Mouse (Mus musculus): ENCODE data around the gene Evi5. TPM values are rescaled to one million over a fixed set of nuclear protein-coding genes. Genes with fewer than 3 reads are reported as not detected.

Gene Evi5
- polyA plus RNA-seq, 1 experiment from 2014 or later: 57.4 TPM

- no peaks in the 10 kb centered on the region for H3K4me1 ChIP-seq
- WGBS: 91% methylated on average over 8 of the region's 8 CpGs
- H3K4me3 ChIP-seq (replicated peaks): no peak overlapping the region
- H3K27ac ChIP-seq: no peak overlapping the region
- H3K27me3 ChIP-seq: peaks cover 7% of the 10 kb centered on the region; the same call in 1 of the 2 replicates
- no peak overlapping the region for H3K4me2 ChIP-seq
- no peak for ATAC-seq (ENCODE audit: low FRiP score)
- H3K9ac ChIP-seq: no peak overlapping the region
- no peaks in the 10 kb centered on the region for H3K9me3 ChIP-seq
- no peaks in the 10 kb centered on the region for H3K36me3 ChIP-seq (replicated peaks)
These were observed 166.6 kb downstream of the Evi5 start for GRCm38 (mm10) chr5:107708124-107708797.

- ATAC-seq (ENCODE audit: low FRiP score): no peak
- no peaks in the 10 kb centered on the region for H3K9me3 ChIP-seq
- no peak overlapping the region for H3K4me3 ChIP-seq (replicated peaks)
- WGBS: 83% methylated on average over 1 of the region's 1 CpGs
- no peak overlapping the region for H3K27ac ChIP-seq
- no peak overlapping the region for H3K4me2 ChIP-seq
- no peaks in the 10 kb centered on the region for H3K27me3 ChIP-seq
- H3K4me1 ChIP-seq: no peaks in the 10 kb centered on the region
- no peaks in the 10 kb centered on the region for H3K36me3 ChIP-seq (replicated peaks)
- H3K9ac ChIP-seq: no peak overlapping the region
These were observed 168.6 kb downstream of the Evi5 start for GRCm38 (mm10) chr5:107706262-107706661.

GRCm38 (mm10) chr5:107705756-107706155 is 169.2 kb downstream of the Evi5 start:
- H3K4me1 ChIP-seq: no peaks in the 10 kb centered on the region
- ATAC-seq (ENCODE audit: low FRiP score): no peak
- no peak overlapping the region for H3K9ac ChIP-seq
- H3K9me3 ChIP-seq: no peaks in the 10 kb centered on the region
- no peak overlapping the region for H3K4me2 ChIP-seq
- no peaks in the 10 kb centered on the region for H3K27me3 ChIP-seq
- whole genome bisulfite sequencing: 91% methylated on average over 4 of the region's 4 CpGs
- H3K27ac ChIP-seq: no peak overlapping the region
- H3K4me3 ChIP-seq (replicated peaks): no peak overlapping the region
- H3K36me3 ChIP-seq (replicated peaks): no peaks in the 10 kb centered on the region

GRCm38 (mm10) chr5:107703207-107703763 is 171.6 kb downstream of the Evi5 start:
- no peak overlapping the region for H3K9ac ChIP-seq
- H3K36me3 ChIP-seq (replicated peaks): no peaks in the 10 kb centered on the region
- 88% methylated on average over 6 of the region's 6 CpGs for WGBS
- no peak for ATAC-seq (ENCODE audit: low FRiP score)
- no peak overlapping the region for H3K27ac ChIP-seq
- no peaks in the 10 kb centered on the region for H3K27me3 ChIP-seq
- no peaks in the 10 kb centered on the region for H3K4me1 ChIP-seq
- H3K9me3 ChIP-seq: no peaks in the 10 kb centered on the region
- H3K4me2 ChIP-seq: no peak overlapping the region
- H3K4me3 ChIP-seq (replicated peaks): no peak overlapping the region

GRCm38 (mm10) chr5:107701658-107702057 is 173.2 kb downstream of the Evi5 start:
- H3K4me1 ChIP-seq: no peaks in the 10 kb centered on the region
- no peaks in the 10 kb centered on the region for H3K27me3 ChIP-seq
- no peak overlapping the region for H3K4me3 ChIP-seq (replicated peaks)
- no peaks in the 10 kb centered on the region for H3K9me3 ChIP-seq
- no peak overlapping the region for H3K27ac ChIP-seq
- 88% methylated on average over 9 of the region's 9 CpGs for WGBS
- H3K36me3 ChIP-seq (replicated peaks): no peaks in the 10 kb centered on the region
- no peak overlapping the region for H3K9ac ChIP-seq
- H3K4me2 ChIP-seq: no peak overlapping the region
- no peak for ATAC-seq (ENCODE audit: low FRiP score)

- 93% methylated on average over 10 of the region's 10 CpGs for WGBS
- no peaks in the 10 kb centered on the region for H3K36me3 ChIP-seq (replicated peaks)
- H3K9ac ChIP-seq: no peak overlapping the region
- no peaks in the 10 kb centered on the region for H3K4me1 ChIP-seq
- H3K4me2 ChIP-seq: no peak overlapping the region
- no peak overlapping the region for H3K27ac ChIP-seq
- ATAC-seq (ENCODE audit: low FRiP score): no peak
- H3K4me3 ChIP-seq (replicated peaks): no peak overlapping the region
- H3K27me3 ChIP-seq: no peaks in the 10 kb centered on the region
- H3K9me3 ChIP-seq: no peaks in the 10 kb centered on the region
These were observed 174.0 kb downstream of the Evi5 start for GRCm38 (mm10) chr5:107700873-107701272.

GRCm38 (mm10) chr5:107698888-107699287 is 176.0 kb downstream of the Evi5 start:
- no peak overlapping the region for H3K4me3 ChIP-seq (replicated peaks)
- H3K9ac ChIP-seq: no peak overlapping the region
- no peak overlapping the region for H3K27ac ChIP-seq
- no peaks in the 10 kb centered on the region for H3K27me3 ChIP-seq
- 88% methylated on average over 8 of the region's 8 CpGs for WGBS
- no peak for ATAC-seq (ENCODE audit: low FRiP score)
- no peaks in the 10 kb centered on the region for H3K36me3 ChIP-seq (replicated peaks)
- no peak overlapping the region for H3K4me2 ChIP-seq
- H3K9me3 ChIP-seq: no peaks in the 10 kb centered on the region
- H3K4me1 ChIP-seq: no peaks in the 10 kb centered on the region

GRCm38 (mm10) chr5:107695019-107695418 is 179.9 kb downstream of the Evi5 start:
- peaks cover 16% of the 10 kb centered on the region; the same call in 1 of the 2 replicates for H3K27me3 ChIP-seq
- WGBS: 85% methylated on average over 3 of the region's 3 CpGs

More at GRCm38 (mm10) chr5:107695019-107695418, 179.9 kb downstream of the Evi5 start:
- no peak overlapping the region for H3K4me2 ChIP-seq
- H3K9ac ChIP-seq: no peak overlapping the region
- no peaks in the 10 kb centered on the region for H3K36me3 ChIP-seq (replicated peaks)
- no peaks in the 10 kb centered on the region for H3K4me1 ChIP-seq
- H3K27ac ChIP-seq: no peak overlapping the region
- ATAC-seq (ENCODE audit: low FRiP score): no peak
- no peak overlapping the region for H3K4me3 ChIP-seq (replicated peaks)
- H3K9me3 ChIP-seq: no peaks in the 10 kb centered on the region

Other genes starting within 250 kb of the Evi5 start
- gene Gfi1, start 149.1 kb downstream of the Evi5 start, polyA plus RNA-seq (2016; fragmentation: Nextera tagmentation; extraction: Ambion mirVana): 0.09 TPM in 1 of 2 replicates, not detected in the other
- 0.23 and 0.26 TPM in 2 replicates for gene Ube2d2b, start 45.0 kb downstream of the Evi5 start, polyA plus RNA-seq (2016; fragmentation: Nextera tagmentation; extraction: Ambion mirVana)
- gene Rpl5, start 25.4 kb upstream of the Evi5 start, polyA plus RNA-seq (2016; fragmentation: Nextera tagmentation; extraction: Ambion mirVana): 62.6 and 63.6 TPM in 2 replicates
- 22.1 and 22.6 TPM in 2 replicates for gene Fam69a, start 112.0 kb upstream of the Evi5 start, polyA plus RNA-seq (2016; fragmentation: Nextera tagmentation; extraction: Ambion mirVana)
- gene Mtf2, start 190.6 kb upstream of the Evi5 start, polyA plus RNA-seq (2016; fragmentation: Nextera tagmentation; extraction: Ambion mirVana): 134 and 138 TPM in 2 replicates